Mouse (Mus musculus) right cerebral cortex, adult 2 months (tissue): Measurements from ENCODE around the gene Timm13.
A peak's percentile ranks its signal among the peaks of the same experiment; 100 is the strongest.

ENCODE experiments used
- DNase-seq, 2 experiments: peaks; one replicate each; pipeline ENCODE4 v3.0.0; 2021 to 2022; ENCODE audit warnings: low spot score in 2 of 2

Gene Timm13

DNA sequence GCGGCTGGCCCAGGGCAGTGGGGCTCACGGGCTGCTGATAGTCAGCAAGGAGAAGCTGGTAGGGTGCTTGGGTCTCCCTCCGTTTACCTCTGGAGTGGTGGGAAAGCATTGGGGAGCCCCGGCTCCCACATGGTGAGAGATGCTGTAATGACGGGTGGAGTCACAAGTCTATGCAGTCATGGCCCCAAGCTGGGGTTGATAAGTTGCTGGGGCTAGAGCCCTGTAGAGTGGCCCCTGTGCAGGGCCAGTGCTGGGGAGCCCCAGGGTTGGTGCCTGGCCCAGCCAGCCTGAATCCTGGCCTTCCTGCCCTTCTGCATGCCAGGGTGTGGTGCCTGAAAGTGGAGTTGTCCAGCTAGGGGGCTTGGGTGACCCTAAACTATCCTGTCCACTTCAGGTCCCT lies 38.5 kb downstream of the Timm13 start:
- no peak for DNase-seq

DNA sequence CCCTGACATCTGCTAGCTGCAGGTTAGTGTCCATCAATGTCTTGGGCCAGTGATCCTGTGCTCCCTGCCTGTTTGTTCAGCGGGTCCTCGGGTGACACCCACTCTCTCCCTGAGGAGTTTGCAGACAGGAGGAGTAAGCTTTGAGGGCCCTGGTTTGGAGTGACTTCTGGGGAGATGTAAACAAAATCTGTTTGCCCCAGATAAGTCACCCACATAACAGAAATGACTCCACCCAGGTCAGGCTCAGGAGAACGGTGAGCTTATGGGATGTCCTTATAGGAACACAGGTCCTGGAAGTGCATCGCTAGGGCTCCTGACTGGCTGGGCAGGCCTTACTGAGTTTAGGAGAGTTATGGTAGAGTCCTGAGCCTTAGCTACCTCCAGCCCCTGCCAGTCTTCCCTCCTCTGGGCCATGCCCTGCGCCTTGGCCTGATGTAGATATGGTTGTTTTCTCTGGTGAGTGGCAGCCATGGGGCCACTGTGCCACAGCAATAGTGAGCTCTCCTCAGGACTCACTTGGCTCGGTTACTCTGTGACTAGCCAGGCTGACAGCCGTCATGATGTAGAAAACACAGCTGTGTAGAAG lies 42.3 kb downstream of the Timm13 start:
- no peak for DNase-seq

GRCm38 (mm10) chr10:80857848-80858247 lies 42.9 kb downstream of the Timm13 start:
- DNase-seq = no peak

GRCm38 (mm10) chr10:80857386-80857785 lies 43.4 kb downstream of the Timm13 start:
- no peak for DNase-seq

DNA sequence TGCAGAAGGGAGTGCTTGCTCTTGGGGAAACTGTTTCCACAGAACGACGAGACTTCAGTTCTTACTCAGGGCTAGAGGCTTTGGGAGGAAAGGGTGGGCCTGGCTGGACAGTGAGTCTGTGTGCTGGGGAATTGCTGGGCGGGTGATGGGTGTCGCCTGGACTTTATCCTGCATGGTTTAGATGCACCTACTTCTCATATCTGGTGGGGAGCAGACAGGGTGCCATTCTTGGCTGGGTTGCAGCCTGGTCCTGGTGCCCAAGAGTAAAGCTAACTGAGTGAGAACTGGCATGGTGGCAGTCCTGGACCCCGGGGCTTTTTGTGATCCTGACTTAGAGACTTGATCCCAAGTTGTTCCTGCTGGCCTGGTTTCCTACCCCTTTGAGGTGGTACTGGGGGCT lies 43.9 kb downstream of the Timm13 start:
- no peak for DNase-seq

- DNase-seq = peak in 1 of 2 experiments; percentile 39
These were observed 44.5 kb downstream of the Timm13 start for GRCm38 (mm10) chr10:80856267-80856666.

DNA sequence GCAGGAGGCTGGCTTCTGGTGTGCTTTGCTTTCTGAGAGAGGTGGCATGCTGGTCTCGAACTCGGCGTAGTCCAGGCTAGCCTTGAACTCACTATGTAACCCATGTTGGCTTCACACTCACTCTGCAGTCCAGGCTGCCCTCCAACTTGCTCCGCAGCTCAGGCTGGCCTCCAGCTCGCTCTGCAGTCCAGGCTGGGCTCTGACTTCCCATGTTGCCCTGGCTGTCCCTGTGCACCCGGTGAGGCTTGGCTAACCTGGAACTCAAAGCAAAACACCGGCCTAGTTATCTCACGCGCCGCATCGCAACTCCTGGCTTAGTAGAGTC lies 45.1 kb downstream of the Timm13 start:
- no peak for DNase-seq

GRCm38 (mm10) chr10:80854913-80855748 lies 45.6 kb downstream of the Timm13 start, which contains the start of the genes Lsm7 and Sppl2b:
Lsm7 (minus strand) TSS chr10:80855209.
Sppl2b (plus strand) TSS chr10:80855275.
- peak; percentile 96 for DNase-seq
